Mouse (Mus musculus) layer of hippocampus, adult 9-10 months (tissue): ENCODE data around the gene Mettl27.
A peak's percentile ranks its signal among the peaks of the same experiment; 100 is the strongest.

Experiments used
- DNase-seq: peaks from one replicate; pipeline ENCODE4 v3.0.0; 2022; ENCODE audit warnings: low spot score

Gene Mettl27

DNA sequence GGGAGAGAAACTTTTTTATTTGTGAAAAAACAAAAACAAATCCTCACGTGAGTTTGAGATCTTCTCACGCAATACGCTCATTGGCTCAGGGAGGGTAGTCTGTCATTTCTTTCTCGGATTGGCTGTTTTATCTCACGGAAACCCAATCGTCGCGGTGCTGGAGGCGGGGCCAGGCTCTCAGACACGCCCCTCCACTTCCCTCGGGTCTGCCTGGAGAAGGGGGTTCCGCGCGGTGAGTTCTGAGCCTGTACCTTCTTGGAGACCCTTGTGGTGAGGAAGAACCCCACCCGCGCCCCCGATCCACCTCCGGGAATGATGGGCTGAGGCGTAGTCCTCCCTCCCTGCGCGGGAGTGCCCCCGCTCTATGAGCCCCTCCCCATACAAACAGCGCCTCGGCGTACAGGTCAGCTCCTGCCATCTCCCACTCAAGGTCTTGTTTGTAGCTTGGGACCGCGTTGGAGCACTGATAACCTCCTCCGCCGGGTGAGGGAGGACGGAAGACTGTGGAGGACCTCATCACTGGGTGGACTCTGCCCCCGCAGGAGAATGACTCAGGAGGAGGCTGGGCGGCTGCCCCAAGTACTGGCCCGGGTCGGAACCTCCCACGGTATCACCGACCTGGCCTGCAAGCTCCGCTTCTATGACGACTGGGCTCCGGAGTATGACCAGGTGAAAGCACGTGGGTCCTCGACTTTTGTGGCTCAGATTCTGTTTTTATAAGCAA is at the start of gene Mettl27:
Mettl27 (plus strand) TSS at position 190 of the 724 bp plus-strand sequence.
- peak; percentile 59 for DNase-seq

DNA sequence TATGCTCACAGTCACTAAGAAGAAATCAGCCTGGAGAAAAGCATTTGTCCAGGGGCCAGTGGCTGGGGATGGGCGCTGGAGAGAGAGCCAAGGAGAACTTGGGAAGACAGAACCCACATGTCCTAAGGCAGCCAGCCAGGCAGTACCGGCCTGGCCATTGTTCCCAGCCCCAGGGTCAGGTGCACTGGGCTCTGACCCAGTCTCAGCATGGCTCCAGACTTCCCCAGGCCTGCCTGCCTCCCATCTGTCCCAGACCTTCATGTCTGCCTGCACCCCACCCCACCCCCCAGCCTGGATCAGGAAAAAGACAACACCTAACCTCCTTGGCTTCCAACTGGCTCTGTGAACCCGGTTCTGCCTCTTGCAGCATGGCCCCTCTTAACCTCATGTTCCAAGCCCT is 49.1 kb upstream of the Mettl27 start:
- no peak for DNase-seq

DNA sequence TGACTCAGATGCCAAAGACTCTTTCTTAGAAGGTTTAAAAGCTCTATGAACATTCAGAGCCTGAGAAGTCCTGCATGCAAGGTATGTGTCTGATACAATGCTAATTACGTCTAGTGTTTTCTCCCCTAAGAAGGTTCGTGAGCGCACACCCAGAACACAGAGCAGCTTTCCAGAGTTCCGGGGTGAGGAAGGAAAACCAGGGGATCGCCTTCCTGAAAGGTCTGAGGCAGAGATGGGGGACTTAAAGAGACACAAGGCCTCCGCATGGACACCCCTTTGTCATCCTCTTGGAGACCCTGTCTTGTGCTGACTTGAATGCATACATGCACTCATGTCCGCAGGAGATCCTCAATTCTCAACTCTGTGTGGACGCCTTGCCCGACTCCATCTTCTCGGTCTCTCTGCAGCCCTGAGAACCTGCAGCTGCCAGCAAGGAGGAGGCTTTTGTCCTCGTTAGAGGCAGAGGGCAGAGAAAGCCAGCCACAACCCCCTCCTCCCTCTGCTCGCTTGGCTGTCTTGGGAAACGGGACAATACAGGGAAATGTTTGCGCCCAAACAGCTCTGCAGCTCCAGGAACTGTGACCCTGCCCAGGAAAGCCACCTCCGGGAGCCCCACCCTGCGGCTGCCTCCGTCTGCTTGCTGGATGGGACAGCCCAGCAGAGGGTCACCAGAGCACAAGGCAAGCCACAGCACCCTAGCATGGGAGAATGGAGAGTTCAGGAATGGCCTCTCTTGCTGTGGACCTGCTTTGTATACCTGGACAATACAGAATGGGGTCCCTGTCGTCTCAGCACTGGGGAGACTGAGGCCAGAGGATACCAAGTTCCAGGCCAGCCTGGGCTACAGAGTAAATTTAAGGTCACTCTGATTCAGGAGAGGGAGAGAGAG is 44.5 kb upstream of the Mettl27 start:
- no peak for DNase-seq

DNA sequence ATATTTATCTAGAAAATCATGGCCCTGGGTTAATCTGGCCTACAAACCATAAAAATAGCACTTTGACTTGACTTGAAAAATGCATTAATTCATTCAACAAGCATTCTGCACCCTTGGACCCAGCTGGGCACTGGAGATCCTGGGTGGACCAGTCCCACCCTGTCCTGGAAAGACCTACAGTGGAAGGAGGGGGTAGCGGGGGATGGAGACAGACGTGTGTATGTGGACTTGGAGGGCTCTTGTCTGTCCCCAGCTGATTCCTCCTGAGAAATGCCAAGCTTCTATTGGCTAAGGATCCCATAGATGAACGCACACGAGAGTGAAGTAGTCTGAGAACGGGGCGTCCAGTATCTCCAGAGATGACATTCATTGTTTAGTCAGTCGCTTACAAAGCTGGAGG is 43.7 kb upstream of the Mettl27 start:
- DNase-seq = no peak

DNA sequence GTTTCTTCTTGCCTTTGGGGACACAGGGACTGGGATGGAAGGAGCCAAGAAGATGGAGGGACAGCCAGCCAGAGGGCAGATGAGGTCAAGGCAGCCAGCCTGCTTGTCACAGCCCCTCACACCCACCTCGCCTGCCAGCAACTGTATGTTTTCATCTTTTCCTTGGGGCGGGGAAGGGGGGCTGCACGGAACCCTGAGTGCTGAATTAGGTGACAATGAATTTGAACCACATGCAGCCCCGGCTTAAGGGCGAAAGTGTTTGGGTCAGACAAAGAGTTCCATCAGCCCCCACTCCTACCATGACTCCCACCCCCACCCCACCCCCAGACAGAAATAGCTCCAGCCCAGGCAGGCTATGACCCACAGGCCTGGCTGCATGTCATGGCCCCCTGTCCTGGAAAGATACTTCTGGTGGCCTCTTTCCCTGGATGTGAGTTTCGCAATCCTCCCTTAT is 41.5 kb upstream of the Mettl27 start:
- no peak for DNase-seq

DNA sequence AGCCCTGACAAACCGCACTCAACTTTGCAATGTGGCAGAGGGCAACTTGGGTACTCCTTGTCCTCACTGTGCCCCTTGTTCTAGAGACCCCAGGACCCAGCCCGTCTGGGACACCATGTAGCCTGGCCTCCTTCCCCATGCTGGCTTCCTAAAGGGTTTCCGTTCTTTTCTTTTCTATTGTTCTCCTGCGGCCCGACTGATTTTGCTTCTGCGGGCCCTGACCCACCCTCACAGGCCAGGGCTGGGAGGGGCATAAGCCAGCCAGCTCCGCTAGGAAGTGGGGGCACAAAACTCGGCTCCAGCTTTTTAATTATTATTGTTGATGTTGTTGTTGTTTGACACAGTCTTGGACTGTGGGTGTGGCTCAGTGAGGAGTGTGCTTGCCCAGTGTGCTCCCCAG is 40.6 kb upstream of the Mettl27 start:
- DNase-seq = no peak

DNA sequence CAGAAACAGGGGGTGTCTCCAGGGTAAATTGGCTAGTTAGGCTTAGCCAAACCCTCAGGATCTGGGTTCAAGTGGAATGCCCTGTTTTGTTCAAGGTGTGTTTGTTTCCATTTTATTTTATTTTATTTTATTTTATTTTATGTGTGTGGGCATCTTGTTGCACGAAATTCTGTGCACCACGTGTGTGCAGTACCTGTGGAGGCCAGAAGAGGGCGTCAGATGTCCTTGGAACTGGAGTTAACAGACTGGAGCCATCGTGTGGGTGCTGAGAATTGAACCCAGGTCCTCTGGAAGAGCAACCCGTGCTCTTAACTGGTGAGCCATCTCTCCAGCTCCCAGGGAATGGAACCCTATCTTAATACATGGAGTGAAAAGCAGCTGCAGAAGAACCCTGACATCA is 39.5 kb upstream of the Mettl27 start:
- no peak for DNase-seq

DNA sequence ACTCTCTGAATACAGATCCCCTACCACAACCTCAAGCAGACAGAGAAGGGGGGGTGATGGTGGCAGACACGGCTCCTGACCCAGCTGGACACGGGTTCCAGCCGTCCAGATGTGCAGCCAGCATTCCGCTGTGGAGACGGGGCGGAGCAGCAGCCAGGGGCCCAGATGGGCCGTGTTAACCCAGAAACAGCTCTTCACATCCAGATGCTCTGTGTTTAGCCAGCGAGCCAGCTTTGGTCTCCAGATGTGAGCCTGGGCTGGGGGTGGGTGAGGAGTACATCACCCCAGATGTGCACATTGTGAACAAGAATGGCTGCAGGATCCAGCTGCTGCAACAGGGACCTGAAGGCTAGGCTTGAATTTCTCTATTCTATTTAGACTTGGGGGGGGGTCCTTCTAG is 36.9 kb upstream of the Mettl27 start:
- no peak for DNase-seq

DNA sequence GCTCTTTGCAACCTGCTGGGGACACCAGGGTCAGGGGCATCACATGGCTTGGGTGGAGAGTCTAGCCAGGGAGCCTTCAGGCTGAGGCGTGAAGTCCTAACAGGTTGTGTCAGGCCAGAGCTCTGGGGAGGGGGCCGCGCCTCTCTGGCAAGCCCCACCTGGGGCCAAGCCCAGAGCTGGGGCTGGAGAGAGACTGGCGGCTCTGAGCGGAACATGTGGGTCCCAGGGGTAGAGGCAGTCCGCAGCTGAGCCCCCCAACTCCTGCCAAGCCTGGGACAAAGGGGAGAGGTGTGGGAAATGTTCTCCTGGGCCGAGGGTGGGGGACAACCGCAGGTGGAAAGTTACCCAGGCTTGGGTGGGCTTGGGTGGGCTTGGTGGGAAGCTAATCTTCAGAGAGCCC is 35.2 kb upstream of the Mettl27 start:
- no peak for DNase-seq

DNA sequence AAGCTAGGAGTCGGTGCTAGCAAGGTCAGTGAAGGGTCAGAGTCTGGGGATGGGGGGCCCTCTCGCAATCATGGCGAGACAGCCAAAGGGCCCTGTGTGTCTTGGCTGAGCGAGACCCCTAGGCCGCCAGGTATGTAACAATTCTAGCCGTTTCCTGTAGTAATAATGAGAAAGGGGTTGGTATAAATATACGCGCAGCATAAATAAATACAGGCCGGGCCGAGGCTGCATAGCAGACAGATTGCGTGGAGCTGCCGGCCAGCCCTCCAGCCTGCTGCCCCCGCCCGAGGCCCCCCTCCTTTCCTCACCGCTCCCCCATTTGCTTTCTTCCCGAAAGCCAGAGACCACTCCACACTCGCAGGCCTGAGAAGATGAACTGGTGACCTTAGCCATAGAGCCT is 34.6 kb upstream of the Mettl27 start:
- no peak for DNase-seq

DNA sequence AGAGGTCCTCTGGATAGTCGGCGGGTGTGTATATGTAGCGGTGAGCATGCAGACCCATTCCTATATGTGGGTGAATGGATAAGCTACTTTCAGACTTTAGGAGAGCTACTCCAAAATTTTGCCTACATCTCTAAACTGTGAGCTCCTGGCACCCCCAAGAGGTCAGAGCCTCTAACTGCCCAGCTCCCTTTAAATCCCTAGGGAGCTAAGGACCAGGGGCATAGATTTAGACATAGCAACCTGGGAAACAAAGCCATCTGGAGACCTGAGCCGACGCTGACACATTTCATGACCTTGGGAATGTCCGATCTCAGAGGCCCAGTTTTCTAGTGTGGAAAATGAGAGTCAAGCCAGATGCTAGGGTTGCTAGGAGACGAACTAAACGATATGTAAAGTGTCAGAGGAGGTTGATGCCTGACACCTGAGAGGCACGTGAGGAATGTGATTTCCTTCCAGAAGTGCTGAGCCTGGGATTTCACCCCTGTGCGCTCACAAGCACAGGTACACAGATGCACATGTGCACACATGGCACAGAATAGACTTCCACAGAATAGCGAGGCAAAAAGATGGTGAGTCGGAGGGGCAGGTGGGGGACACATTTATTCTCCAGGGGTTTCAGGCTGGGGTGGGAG is 31.0 kb upstream of the Mettl27 start:
- DNase-seq = peak; percentile 15

DNA sequence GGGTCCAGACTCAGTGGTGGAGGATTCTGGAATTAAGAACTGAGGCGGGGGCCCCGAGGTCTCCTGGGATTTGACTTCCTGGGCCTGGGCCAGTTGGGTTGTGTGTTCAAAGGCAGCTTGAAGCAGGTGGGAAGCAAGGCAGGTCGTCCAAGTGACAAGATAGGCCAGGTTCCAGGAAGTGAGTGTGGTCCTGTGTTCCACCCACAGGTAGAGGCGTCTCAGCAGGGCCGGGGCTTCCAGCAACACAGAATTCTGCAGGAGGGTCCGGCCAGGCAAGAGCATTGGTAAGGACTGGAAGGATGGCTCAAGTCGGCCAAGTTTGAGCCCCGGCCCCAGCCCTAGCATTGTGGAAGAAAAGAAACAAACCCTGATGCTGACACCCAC is 30.5 kb upstream of the Mettl27 start:
- no peak for DNase-seq

DNA sequence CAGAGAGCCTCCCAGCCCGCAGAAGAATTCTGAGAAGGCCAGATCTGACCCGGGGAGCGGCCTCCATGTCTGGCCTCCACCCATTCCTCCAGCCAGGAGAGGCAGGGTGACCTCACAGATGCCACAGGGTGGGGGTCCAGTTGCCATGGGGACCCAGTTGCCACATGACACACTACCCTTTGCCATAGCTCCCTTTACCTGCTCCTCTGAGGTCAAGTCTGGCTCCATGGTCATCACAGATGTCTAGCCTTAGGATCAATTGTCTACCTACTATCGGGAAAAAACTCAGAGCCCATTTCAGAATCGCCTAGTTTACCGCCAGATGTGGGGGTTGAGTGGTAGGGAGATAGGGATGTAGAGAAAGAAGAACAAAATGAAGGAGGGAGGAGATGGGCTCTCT is 25.5 kb upstream of the Mettl27 start, which contains the start of gene Tmem270:
Tmem270 (minus strand) TSS at position 101 of the 400 bp plus-strand sequence.
- DNase-seq = no peak

DNA sequence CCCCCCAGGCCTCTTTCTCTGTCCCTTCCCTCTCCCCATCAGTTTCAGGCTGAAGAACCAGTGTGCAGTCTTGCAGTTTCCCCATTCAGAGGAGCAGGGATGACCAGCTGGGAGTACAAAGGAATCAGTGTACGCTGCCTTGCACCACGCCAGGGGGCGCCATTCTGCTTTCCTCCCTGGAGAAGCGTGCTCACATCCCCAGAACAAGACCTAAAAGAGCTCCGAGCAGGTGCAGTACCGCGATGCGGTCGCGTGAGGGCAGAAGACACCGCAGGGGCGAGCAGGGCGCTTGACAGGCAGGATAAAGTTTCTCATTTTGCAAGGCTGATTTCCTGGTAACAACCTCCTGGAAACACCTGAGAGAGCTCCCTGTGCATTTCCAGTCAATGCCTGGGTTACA is 25.0 kb upstream of the Mettl27 start:
- peak; percentile 85 for DNase-seq

DNA sequence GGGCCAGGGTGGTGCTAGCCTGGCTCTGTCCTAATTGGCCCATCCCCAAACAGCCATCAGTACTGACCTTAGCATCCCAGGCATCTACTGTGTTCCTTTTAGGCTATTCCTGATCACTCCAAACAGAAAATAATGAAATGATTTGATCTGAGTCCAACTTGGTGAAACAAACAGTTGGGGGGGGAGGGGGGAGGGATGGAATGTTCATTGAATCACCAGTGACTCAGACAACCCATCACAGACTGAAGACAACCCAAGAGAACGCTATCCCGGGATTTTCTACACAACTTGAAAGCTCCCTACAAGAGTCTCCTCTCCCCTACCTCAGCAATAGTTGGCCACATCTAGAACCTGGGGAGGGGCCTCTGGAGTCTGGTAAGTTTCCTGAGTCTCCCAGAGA is 20.3 kb upstream of the Mettl27 start:
- no peak for DNase-seq

DNA sequence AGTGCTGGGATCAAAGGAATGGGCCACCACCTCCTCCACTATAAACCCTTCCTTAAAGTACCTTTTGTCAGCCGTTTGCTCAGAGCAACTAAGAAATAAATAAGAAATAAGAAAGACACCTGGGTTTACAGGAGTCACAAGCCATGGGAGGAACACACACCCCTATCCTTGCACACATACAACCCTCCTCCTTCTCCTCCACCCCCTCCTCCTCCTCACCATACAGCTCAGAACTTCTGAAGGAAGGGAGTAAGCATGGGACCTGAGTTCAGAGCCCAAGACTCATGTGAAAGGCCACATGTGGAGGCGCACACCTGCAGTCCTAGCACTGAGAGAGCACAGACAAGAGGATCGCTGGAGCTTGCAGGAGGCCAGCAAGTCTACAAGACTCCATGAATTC is 18.8 kb upstream of the Mettl27 start:
- DNase-seq = no peak

DNA sequence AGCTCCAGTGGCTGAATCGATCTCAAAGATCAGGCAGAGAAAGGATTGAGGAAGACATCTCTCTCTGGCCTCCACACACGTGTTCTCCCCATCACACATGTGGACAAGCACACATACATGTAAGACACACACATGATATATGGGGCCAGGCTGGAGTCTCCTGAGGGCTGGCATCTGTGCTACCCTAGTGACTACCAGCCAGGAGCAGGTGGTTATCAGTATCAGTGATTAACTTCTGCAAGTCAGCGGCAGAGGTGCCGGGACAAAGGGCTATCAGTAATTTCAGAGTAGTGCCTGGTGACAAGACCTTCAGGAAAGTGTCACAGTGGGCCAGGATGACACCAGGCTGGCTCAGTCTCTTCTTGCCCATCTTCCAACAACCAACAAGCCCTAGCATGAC is 18.4 kb upstream of the Mettl27 start:
- no peak for DNase-seq

DNA sequence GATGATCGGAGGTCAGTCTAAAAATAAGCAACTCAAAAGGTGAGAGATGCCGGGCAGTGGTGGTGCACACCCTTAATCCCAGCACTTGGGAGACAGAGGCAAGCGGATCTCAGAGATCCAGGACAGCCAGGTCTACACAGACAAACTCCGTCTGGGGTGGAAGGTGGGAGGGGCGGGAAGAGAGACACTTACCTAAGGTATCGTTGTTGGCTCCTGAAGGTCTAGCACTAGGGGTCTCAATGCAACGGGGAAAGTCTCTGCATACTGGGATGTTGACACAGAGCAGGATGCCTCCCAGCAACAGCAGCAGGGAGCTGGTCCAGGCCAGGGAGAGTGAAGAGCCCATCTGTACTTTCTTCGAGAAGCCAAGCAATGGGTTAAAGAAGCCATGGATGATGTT is 17.7 kb upstream of the Mettl27 start:
- DNase-seq = no peak

DNA sequence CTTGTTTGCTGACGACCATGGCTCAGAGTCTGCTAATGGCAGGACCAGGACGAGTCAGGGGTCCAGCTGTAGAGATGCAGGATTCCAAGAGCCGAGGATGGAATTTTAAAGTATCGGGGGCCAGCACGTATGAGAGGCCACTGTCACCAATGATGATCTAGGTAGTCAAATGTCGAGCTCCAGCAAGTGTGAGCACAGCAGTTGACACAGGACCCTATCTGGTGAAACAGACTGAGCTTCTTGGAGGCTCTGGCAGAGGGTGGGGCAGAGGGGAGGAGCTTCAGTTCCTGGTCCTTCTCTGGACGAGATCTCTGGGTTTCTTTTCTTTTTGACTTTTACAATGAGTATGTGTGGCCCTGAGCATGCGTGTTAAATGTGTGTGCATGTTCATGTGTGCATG is 16.9 kb upstream of the Mettl27 start, which contains the start of gene Cldn13:
Cldn13 (minus strand) TSS at position 216 of the 400 bp plus-strand sequence.
- no peak for DNase-seq

DNA sequence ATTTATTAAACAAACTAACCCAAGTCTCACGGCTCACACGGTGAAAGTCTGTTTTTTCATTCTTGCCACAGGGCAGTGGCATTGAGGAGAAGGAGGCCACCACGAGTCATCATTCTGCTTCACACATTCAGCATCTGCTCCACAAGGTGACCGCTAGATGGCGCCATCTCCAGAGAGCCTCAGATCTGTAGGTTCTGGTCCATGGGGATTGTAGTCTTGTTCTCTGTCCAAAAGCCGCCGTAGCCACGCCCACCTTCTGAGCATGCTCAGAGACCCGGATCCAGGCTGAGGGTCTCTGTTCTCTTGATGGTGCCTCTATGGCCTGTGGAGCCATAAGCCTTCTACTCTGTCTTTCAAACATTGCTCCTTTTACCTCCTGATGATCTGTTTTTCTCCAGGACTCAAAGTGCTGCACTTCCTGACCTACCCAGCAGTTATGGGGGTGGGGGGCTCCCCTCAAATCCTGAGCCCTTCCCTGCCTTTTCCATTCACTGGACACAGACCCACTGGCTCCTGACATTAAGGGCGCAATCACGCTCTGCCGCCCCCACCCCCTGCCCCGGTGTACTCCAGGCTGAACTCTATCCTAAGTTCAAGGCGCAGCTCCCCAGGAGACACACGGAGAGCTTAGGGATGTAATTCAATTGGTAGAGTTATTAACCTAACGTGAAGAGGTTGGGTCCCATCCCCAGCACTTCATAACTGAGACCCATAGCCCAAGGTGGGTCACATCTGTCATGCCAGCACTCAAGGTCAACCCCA is 13.9 kb upstream of the Mettl27 start:
- DNase-seq = no peak

DNA sequence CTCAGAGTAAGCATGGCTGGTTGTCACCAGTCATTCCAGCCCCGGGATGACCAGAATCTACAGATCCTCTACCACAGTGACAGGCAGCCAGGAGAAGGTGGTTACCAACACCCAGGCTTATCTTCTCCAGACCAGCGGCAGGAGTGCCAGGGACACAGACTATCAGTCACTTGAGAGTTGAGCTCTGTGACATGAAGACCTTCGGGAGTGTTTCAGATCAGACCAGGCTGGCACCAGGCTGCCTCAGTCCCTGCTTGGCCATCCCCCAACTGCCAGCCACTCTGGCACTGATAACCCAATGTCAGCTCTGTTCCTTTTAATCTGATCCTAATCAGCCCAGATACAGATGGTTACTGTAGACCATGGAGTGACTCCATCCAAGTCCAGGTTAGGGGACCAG is 13.1 kb upstream of the Mettl27 start:
- DNase-seq = no peak

DNA sequence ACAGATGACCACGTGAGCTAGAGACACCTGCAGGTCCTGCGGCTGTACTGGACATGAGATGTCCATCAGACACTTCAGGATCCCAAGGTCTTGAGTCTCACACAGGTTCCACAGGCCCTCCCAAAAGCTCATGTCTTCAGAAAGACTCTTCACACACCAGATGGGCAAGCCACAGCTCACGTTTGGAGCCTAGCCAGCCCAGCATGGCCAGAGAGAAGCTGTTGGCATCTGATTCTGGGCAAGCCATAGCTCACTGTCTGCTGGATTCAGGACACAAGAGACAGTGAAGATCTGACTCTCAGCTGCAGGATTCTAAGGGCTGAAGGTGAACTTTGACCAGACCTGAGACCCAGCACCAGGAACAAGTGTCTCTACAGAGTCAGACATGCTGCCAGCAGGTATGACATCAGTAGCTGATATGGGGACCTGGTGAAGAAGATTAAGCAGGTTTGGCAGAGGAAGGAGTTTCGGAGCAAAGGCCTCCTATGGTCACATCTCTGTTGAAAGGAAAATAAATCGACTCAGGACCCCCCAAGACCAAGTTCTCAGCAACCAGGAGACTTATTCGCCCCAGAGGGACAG is 12.0 kb upstream of the Mettl27 start:
- DNase-seq = no peak
